Mouse (Mus musculus) adrenal gland, postnatal 25 days (tissue): ENCODE measurements around the gene Bok. TPM values are rescaled to one million over a fixed set of nuclear protein-coding genes. Genes with fewer than 3 reads are reported as not detected.
"Not testable (repeated sequence)": the region's sequence is repeated elsewhere in the genome, so short reads cannot be mapped to it uniquely, and the experiment has no call there.

ENCODE experiments used
- DNase-seq: peaks from one replicate; pipeline ENCODE4 v3.0.0; 2021; ENCODE audit warnings: mixed read lengths
- long read RNA-seq: library from polyadenylated mRNA; stranded (forward); transcript quantifications from one replicate; pipeline ENCODE4 v2.0.0, GENCODE M21; 2021
- total RNA-seq: library from RNA; stranded (reverse); gene quantifications from 2 replicates; pipeline ENCODE4 v1.2.3, GENCODE M21; 2021

Gene Bok
- total RNA-seq: 10.9 and 12.6 TPM in 2 replicates
- long read RNA-seq, transcript Bok-201 (5 exons, 1,468 nt): major isoform, 25 of 37 reads
- long read RNA-seq, partial matches to known transcripts: 10 of 37 reads
- long read RNA-seq, other reads (novel, unspliced or antisense): 0 of 37 reads

GRCm38 (mm10) chr1:93685401-93686244 is at the start of gene Bok:
Gene Bok, plus strand, starts transcription at chr1:93685660.
- peak; percentile 89 for DNase-seq

- DNase-seq: no peak
Measured at GRCm38 (mm10) chr1:93636211-93636897, 49.1 kb upstream of the Bok start.

- no peak for DNase-seq
Measured at GRCm38 (mm10) chr1:93641978-93642377, 43.5 kb upstream of the Bok start.

- DNase-seq: no peak
Measured at GRCm38 (mm10) chr1:93642692-93643091, 42.8 kb upstream of the Bok start.

DNA sequence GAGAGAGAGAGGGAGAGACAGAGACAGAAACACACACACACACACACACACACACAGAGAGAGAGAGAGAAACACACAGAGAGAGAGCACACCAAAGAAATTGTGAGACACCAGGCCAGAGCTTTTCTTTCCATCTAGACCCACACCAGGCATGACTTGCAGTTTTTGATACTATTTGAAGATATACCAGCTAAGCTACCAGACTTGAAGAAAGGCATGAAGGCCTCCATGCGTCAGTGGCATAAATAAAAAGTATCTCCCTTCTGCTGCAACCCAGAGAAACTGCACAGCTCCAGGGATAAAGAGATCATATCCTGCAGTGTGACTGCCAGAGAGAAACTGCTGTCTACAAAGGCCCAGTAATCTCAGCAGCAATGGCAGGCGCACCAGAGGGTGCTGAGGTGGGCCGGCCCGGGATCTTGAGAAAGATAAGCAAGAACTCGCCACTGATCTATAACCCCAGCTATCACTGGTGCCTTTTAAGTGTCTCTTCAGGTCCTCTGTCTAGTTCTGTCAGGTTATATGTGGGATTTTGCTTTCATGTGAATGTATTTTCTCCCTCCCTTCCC is 35.8 kb upstream of the Bok start:
- DNase-seq: no peak

- no peak for DNase-seq
Measured at GRCm38 (mm10) chr1:93654275-93654674, 31.2 kb upstream of the Bok start.

DNA sequence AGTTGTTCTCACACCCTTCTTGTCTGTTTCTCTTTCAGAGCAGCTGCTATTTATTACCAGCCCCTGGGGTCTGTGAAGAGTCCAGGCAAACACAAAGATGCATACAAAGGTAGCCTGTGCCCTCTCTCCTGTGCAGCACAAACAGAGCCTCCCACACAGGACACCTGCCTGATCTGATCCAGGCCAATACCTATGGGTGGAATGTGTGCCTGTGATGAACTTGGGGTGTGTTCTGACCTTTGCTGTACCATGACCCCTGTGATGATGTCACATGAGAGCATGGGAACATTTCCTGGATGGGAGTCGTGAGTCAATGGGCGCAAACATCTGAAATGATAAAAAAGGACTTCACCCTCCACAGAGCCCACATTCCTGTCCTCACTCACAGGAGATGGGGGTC is 30.7 kb upstream of the Bok start:
- no peak for DNase-seq

DNA sequence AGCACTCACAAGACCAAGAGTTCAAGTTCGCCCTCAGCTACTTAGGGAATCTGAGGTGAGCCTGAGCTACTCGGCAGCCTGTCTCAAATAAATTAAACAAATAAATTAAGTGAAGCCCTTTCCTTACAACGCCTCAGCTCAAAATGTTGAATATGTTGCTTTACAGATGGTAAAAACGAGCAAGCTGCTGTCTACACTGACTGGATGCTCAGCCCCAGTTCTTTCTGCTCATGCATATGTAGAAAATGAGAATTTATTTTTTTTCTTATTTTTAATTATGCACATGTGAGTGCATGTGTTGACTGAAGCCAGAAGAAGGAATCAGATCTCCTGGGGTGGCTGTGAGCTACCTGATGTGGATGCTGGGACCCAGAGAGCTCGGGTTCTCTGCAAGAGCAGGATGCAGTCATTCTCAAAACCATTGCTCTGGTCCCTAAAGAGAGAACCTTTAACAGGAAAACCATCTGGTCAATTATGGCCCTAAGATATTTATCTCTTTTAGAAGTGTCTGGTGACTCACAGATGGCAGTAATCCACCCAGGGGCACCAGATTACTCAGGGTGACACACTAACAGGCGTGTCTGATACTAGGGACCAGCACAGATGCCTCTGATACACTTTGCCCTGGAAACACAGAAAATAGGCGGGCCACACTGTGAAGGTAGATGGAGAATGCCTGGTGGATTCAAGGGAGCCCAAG is 29.0 kb upstream of the Bok start:
- no peak for DNase-seq

- no peak for DNase-seq
Measured at GRCm38 (mm10) chr1:93657025-93657360, 28.5 kb upstream of the Bok start.

DNA sequence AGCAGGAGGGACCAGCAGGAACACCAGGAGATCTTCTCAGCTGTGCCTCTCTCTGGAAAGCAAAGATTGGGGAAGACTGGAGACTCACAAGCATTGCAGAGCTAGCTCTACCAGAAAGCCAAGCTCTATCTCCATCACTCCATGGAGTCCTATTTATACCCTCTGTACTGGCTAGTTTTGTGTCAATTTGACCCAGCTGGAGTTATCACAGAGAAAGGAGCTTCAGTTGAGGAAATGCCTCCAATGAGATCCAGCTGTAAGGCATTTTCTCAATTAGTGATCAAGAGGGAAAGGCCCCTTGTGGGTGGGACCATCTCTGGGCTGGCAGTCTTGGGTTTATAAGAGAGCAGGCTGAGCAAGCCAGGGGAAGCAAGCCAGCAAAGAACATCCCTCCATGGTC is 26.9 kb upstream of the Bok start, which contains the start of gene Stk25:
Stk25 (minus strand) TSS at position 101 of the 400 bp plus-strand sequence.
- not testable (repeated sequence) for DNase-seq

- peak; percentile 52 for DNase-seq
Measured at GRCm38 (mm10) chr1:93667760-93668400, 17.6 kb upstream of the Bok start.

DNA sequence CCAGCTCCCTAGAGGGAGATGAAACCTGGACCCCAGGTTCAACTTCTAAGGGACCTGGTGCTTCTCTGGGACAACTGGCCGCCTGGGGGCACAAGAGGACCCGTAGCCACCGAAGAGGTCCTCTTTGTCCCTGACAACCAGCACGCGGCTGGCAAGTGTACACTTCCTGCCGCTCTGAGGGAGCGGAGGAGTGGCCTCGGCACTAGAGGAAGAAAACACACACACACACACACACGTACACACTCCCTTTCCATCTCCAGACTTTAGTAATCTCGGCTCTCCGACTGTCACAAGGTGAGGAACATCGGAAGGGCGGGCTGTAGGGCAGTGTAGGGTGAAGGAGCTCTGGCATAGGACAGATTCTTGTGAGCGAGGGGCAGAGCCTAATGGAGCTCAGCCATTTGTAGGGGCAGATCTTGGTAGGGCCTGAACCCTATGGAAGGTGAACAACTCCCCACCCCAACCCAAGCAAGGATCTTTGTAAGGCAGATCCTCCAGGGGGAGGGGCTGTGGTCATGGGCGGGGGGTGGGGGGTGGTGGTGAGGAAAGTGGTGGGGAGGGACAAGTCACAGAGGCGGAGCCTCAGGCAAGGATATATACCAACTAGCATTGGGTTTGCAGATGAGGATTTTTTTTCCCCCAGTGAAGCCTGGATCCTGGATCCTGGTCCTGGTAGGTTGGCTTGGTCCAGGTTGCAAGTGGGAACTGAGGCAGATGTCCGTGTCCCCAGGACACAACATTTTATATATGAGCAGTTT is 16.5 kb upstream of the Bok start:
- DNase-seq: peak; percentile 83

- DNase-seq: no peak
Measured at GRCm38 (mm10) chr1:93669941-93670340, 15.5 kb upstream of the Bok start.

DNA sequence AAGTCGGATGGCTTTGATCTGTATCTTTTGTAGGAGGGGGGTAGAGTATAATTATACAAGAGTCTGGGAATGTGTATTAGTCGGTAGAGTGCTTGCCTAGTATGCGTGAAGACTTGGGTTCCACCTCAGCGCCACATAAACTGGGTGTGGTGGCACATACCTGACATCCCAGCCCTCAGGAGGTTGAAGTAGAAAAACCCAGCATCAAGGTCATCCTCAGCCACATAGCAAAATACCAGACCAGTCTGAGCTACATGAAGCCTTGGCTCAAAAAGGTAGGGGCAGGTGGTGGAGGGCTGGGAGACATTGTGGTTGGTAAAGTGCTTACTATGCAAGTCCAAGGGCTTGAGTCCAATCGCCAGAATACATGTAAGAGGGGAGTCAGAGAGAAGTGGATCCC is 12.8 kb upstream of the Bok start:
- no peak for DNase-seq

- DNase-seq: peak; percentile 55
Measured at GRCm38 (mm10) chr1:93678386-93678785, 7.1 kb upstream of the Bok start.

DNA sequence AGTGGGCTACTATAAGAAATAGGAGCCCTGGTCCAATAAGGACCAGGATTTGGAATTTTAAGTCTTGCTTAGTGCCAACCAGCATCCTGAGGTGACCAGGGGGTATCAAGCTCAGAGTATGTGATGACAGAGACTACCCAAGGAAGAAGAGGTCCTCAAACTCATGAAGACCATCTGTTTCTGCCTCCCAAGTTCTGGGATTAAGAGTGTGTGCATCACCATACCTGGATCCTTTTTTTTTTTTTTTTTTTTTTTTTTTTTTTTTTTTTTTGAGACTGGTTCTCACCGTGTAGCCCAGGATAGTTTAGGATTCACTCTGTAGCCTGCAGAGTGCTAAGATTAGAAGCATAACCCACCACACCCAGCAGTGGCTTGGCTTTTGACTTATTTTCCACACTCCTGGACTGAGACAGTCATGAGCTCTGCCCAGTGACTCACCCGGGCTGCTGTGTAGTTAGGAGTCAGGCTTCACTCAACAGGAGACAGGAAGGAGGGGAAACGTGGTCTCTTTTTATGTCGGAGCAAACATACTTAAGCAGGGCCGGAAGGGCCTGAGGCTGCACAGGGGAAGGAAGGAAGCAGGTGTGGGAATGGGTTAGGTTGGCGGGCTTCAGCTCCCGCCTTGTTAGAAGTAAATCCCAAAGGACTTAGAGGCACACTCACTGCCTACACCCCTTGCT is 5.4 kb upstream of the Bok start:
- DNase-seq: peak; percentile 40

- peak; percentile 61 for DNase-seq
Measured at GRCm38 (mm10) chr1:93686245-93686960, 943 bp downstream of the Bok start.

DNA sequence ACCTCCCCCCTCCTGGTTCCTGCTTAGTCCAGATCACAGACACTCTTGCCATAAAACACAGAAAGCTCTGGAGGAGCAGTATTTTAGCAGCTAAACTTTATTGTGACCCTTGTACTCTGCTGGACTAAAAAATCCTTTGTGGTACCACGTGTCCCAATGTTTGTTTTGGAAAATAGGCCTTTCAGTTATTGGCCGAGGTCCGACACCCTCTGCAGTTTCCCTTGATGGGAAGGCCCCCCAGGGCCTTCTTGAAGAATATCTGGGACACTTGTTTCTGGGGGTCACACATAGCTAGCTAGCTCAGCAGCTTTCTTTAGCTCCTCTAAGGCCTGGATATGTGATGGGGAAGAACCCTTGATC is 1.5 kb downstream of the Bok start:
- DNase-seq: no peak

GRCm38 (mm10) chr1:93688154-93688553 is 2.7 kb downstream of the Bok start:
- DNase-seq: no peak
